Mouse (Mus musculus) kidney, adult 2 months (tissue): ENCODE data around the gene Ctsc.

Source experiments
- CTCF ChIP-seq: fragments of 200-500 bp; conservative IDR thresholded peaks from 2 replicates; pipeline ENCODE4 v1.5.1; 2011; ENCODE audit warnings: low read depth, mild to moderate bottlenecking, control low read depth, low read length, moderate library complexity, mixed read lengths; ENCODE audit not compliant: insufficient read depth, insufficient read length
- POLR2A ChIP-seq: fragments of 200-500 bp; IDR thresholded peaks from one replicate; pipeline ENCODE4 v1.6.1; 2011; ENCODE audit warnings: low read depth, low read length, control low read depth

- no peak for TF ChIP-seq CTCF
- no peak for TF ChIP-seq POLR2A
Observed at GRCm38 (mm10) chr7:88259155-88259925, 18.5 kb upstream of the Ctsc start.
